Mouse (Mus musculus) embryonic facial prominence, embryonic 10.5 days (tissue): Measurements from ENCODE around the gene Lcat. TPM values are rescaled to one million over a fixed set of nuclear protein-coding genes. Genes with fewer than 3 reads are reported as not detected.

Source experiments
- DNase-seq: peaks from one replicate; pipeline ENCODE4 v3.0.0-alpha.2; 2017; ENCODE audit warnings: low spot score
- H3K27ac ChIP-seq: fragments of 300-500 bp; sonication (generic); replicated peaks from 2 replicates; pipeline ENCODE4 v1.5.1; 2016; ENCODE audit warnings: mild to moderate bottlenecking
- H3K27me3 ChIP-seq: fragments of 300-500 bp; sonication (generic); replicated peaks from 2 replicates; pipeline ENCODE4 v1.6.1; 2016; ENCODE audit warnings: low read depth, mild to moderate bottlenecking; ENCODE audit not compliant: poor library complexity, severe bottlenecking
- H3K36me3 ChIP-seq: fragments of 300-500 bp; sonication (generic); replicated peaks from 2 replicates; pipeline ENCODE4 v1.6.1; 2016; ENCODE audit warnings: mild to moderate bottlenecking, moderate library complexity
- H3K4me1 ChIP-seq: fragments of 300-500 bp; sonication (generic); 2 replicates; pipeline ENCODE4 v1.6.1; 2016
- H3K4me3 ChIP-seq: fragments of 300-500 bp; sonication (generic); 2 replicates; pipeline ENCODE4 v1.5.1; 2016; ENCODE audit warnings: mild to moderate bottlenecking, moderate library complexity
- H3K9me3 ChIP-seq: fragments of 300-500 bp; sonication (generic); 2 replicates; pipeline ENCODE4 v1.6.1; 2016; ENCODE audit warnings: mild to moderate bottlenecking
- WGBS: fragments of 180-500 bp; shearing (Covaris S2); methylation state at CpG from one replicate; pipeline ENCODE4 v1.1.7; 2016; 5-methylcytosine and 5-hydroxymethylcytosine counted together
- polyA plus RNA-seq: library from polyadenylated mRNA; unstranded; fragments of >200 nt; fragmentation: Nextera tagmentation; extraction: Ambion mirVana; gene quantifications from 2 replicates; pipeline ENCODE4 v1.2.1, GENCODE M21; 2016

Gene Lcat
- polyA plus RNA-seq, 1 experiment from 2014 or later, result 2.4 TPM

GRCm38 (mm10) chr8:105938306-105938669, 4.9 kb downstream of the Lcat start, which contains the start of gene Psmb10:
Psmb10 (minus strand) TSS chr8:105938444.
- peak within 1 kb of the TSS; percentile 86 for H3K27ac ChIP-seq
- H3K36me3 ChIP-seq, result peaks cover 42% of the 10 kb centered on the region
- no peaks in the 10 kb centered on the region for H3K27me3 ChIP-seq
- H3K9me3 ChIP-seq, result no peaks in the 10 kb centered on the region
- H3K4me3 ChIP-seq, result peak within 1 kb of the TSS; percentile 68
- DNase-seq, result no peak
- WGBS, result 36% methylated on average over 4 of the region's 4 CpGs
- peaks cover 23% of the 10 kb centered on the region for H3K4me1 ChIP-seq

DNA sequence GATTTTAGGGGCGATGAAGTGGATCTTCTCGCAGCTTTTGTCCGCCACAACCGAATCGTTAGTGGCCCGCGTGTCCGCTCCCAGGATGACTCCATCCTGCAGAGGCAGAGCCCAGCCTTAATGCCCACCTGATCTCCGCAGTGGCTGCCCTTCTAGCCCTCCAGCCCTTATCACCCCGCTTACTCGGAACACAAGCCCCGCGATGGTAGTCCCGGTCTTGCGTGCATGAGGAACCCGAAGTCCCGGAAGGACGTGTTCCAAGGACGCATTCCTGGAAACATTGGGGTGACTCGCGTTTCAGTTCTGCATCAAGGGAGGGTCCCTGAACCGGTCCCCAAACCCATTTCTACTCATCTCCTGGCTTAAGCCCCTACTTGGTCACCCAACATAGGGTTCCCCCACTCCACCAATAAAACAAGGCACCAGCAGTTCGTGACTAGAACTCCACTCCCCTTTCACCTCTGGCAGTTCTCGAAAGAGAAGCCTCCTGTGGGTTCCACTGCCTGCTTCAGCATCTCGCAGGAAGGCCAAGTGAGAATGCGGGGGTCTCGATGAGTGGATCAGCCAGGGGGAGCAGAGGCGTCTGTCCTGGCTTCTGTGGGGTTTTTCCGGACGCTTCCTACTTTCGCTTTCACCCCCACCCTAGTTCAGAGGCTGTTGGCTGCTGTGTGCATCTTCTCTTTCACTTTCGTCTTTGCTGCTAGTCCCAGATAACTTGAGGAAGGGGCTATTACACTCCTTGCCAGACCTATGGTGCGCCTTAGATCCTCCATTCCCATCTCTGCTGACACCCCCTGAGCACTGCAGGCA, 5.5 kb downstream of the Lcat start:
- DNase-seq, result peak; percentile 43
- H3K27ac ChIP-seq, result peak overlapping the region; percentile 86
- no peaks in the 10 kb centered on the region for H3K27me3 ChIP-seq
- peaks cover 23% of the 10 kb centered on the region for H3K4me1 ChIP-seq
- peaks cover 40% of the 10 kb centered on the region for H3K36me3 ChIP-seq
- peak overlapping the region; percentile 68 for H3K4me3 ChIP-seq
- H3K9me3 ChIP-seq, result no peaks in the 10 kb centered on the region
- WGBS, result 2% methylated on average over 33 of the region's 33 CpGs

DNA sequence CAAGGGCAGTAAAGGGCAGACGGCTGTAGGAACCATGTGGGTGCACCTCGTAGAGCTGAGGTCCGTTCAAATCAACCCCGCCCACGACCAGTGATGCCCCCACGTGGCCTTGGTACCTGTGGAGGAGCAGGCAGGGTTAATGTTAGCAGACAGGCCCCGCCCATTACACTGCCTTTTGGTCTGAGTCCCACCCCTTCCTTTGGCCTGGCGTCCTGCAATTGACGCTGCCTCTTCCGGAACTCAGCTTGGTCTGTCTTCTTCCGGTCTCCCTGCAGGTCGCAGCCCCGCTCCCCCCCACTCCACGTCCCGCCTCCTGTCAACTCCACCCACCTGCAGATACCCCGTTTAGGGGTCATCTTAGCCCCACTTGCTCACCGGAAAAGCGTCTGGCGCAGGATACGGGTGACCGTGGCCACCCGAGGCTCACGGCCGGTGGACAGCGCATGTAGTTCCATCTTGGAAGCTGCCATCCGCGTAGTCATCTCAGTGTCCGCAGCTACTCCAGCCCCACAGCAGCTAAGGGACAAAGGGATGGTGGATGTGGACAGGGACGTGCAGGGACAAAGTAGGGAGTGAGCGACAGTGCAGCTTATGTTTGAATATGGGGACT, 6.2 kb downstream of the Lcat start:
- Histone ChIP-seq H3K4me3 (peak overlapping the region; percentile 68), H3K27ac (peak overlapping the region; percentile 86), H3K36me3 (peaks cover 40% of the 10 kb centered on the region), H3K4me1 (peaks cover 23% of the 10 kb centered on the region), H3K27me3 (no peaks in the 10 kb centered on the region), H3K9me3 (no peaks in the 10 kb centered on the region)
- peak; percentile 93 for DNase-seq
- under 1% methylated on average over 30 of the region's 30 CpGs for WGBS

- Histone ChIP-seq H3K9me3 (no peaks in the 10 kb centered on the region), H3K27me3 (no peaks in the 10 kb centered on the region), H3K36me3 (peaks cover 40% of the 10 kb centered on the region), H3K4me1 (peaks cover 23% of the 10 kb centered on the region), H3K27ac (peak overlapping the region; percentile 86), H3K4me3 (peak overlapping the region; percentile 68)
- no peak for DNase-seq
- 29% methylated on average over 7 of the region's 7 CpGs for WGBS
These were observed 7.1 kb downstream of the Lcat start for GRCm38 (mm10) chr8:105935863-105936603.

DNA sequence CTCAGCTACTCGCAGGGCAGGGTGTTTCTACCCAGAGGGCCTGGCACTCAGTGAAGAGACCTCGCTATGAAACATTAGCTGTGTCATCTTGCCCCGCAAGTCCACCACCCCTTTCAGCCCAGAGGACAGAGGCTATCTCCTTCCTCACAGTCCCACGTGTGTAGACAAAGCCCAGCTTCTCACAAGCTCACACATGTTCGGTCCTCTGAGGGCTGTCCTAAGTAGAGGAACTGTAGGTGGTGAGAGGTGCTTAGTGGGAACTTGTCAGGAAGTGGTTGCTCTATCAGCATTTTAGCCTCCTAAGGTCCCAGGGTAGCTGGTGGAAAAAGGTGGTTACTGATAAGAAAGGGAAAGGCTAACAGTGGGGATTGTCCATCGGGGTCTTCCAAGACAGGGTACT, 8.1 kb downstream of the Lcat start:
- Histone ChIP-seq H3K27ac (no peak overlapping the region), H3K9me3 (no peaks in the 10 kb centered on the region), H3K36me3 (peaks cover 45% of the 10 kb centered on the region), H3K4me3 (no peak overlapping the region), H3K4me1 (peaks cover 29% of the 10 kb centered on the region), H3K27me3 (no peaks in the 10 kb centered on the region)
- DNase-seq, result no peak
- WGBS, result 83% methylated on average over 6 of the region's 6 CpGs

DNA sequence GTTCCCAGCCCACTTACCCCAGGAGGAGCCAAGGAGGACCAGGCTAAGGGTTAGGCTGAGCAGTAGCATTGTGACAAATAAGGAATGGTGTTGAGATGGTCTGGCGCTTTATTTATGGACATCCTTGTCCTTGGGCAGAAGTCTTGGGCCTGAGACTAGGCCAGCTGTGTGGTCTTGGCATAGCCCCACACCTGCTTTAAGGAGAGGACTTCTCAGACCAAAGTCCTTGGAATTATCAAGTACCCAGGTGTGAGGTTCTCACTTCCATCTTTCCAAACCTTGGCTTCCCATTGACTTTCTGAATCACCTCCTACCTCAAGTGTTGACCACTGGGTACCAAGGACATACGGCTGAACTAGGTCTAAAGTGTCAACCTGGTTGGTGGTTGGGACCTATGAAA, 9.4 kb downstream of the Lcat start, which contains the start of gene Ctrl:
TSS of gene Ctrl (minus strand) at position 101 of the 400 bp plus-strand sequence.
- DNase-seq, result no peak
- Histone ChIP-seq H3K27ac (no peak within 1 kb of the TSS), H3K4me3 (no peak within 1 kb of the TSS), H3K36me3 (peaks cover 47% of the 10 kb centered on the region), H3K4me1 (peaks cover 29% of the 10 kb centered on the region), H3K9me3 (no peaks in the 10 kb centered on the region), H3K27me3 (no peaks in the 10 kb centered on the region)
- 93% methylated on average over 2 of the region's 2 CpGs for WGBS

- H3K4me1 ChIP-seq, result peaks cover 19% of the 10 kb centered on the region
- 92% methylated on average over 11 of the region's 11 CpGs for WGBS
- no peak overlapping the region for H3K27ac ChIP-seq
- peaks cover 47% of the 10 kb centered on the region for H3K36me3 ChIP-seq
- H3K9me3 ChIP-seq, result no peaks in the 10 kb centered on the region
- H3K4me3 ChIP-seq, result no peak overlapping the region
- no peaks in the 10 kb centered on the region for H3K27me3 ChIP-seq
- DNase-seq, result no peak
These were observed 10.7 kb downstream of the Lcat start for GRCm38 (mm10) chr8:105932525-105932924.

- H3K4me1 ChIP-seq, result peaks cover 15% of the 10 kb centered on the region
- WGBS, result 93% methylated on average over 3 of the region's 3 CpGs
- peaks cover 47% of the 10 kb centered on the region for H3K36me3 ChIP-seq
- no peak overlapping the region for H3K4me3 ChIP-seq
- H3K9me3 ChIP-seq, result no peaks in the 10 kb centered on the region
- no peak overlapping the region for H3K27ac ChIP-seq
- DNase-seq, result no peak
- H3K27me3 ChIP-seq, result no peaks in the 10 kb centered on the region
These were observed 11.9 kb downstream of the Lcat start for GRCm38 (mm10) chr8:105931271-105931670.

GRCm38 (mm10) chr8:105930602-105931001, 12.6 kb downstream of the Lcat start:
- Histone ChIP-seq H3K36me3 (peaks cover 47% of the 10 kb centered on the region), H3K27ac (peak overlapping the region; percentile 72), H3K9me3 (no peaks in the 10 kb centered on the region), H3K4me1 (peaks cover 8% of the 10 kb centered on the region), H3K4me3 (0 out of 2 replicates have a peak overlapping the region, but pooled peaks have one; percentile 9), H3K27me3 (no peaks in the 10 kb centered on the region)
- WGBS, result 18% methylated on average over 8 of the region's 8 CpGs
- DNase-seq, result peak; percentile 86

DNA sequence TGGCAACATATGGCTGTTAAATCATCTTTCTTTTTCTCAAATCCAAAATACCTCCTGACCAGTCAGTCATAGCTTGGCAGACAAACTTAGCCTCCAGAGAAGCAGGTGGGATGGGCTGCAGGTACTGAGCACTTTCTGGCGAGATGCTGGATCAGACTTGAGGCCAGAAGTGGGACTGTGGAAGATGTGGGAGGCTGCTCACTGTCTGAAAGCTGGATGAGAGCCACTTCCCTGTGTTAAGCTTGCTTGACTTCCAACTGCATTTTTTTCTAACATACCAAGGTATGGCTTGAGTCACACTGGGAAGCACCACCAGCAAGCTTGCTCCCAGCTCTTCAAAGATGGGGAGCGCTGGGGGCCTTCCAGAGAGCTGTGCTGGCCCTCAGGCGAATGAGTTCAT, 18.1 kb downstream of the Lcat start:
- DNase-seq, result no peak
- Histone ChIP-seq H3K9me3 (no peaks in the 10 kb centered on the region), H3K27me3 (no peaks in the 10 kb centered on the region), H3K4me3 (no peak overlapping the region), H3K4me1 (no peaks in the 10 kb centered on the region), H3K27ac (no peak overlapping the region), H3K36me3 (peaks cover 29% of the 10 kb centered on the region)
- 73% methylated on average over 3 of the region's 3 CpGs for WGBS

DNA sequence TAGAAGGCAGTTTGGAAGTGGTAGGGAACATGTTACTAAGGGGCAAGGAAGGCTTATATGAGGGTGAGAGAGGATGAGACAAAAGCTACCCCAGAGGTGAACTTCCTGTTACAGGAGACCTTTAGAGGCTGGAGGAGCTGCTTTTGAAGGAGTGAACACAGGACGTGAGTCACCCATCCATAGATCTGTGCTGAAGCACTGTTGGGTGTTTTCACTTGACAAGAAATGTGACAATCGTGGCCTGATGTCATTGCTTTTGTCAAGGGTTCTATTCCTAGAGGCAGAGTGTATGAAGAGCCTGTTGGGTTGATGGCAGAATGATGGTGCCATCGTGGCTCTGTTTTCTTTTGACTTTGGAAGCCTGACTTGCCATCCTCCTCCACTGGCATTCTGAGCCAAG, 23.8 kb downstream of the Lcat start:
- Histone ChIP-seq H3K27me3 (no peaks in the 10 kb centered on the region), H3K27ac (no peak overlapping the region), H3K9me3 (no peaks in the 10 kb centered on the region), H3K36me3 (peaks cover 49% of the 10 kb centered on the region), H3K4me1 (no peaks in the 10 kb centered on the region), H3K4me3 (no peak overlapping the region)
- WGBS, result 82% methylated on average over 3 of the region's 3 CpGs
- DNase-seq, result no peak

DNA sequence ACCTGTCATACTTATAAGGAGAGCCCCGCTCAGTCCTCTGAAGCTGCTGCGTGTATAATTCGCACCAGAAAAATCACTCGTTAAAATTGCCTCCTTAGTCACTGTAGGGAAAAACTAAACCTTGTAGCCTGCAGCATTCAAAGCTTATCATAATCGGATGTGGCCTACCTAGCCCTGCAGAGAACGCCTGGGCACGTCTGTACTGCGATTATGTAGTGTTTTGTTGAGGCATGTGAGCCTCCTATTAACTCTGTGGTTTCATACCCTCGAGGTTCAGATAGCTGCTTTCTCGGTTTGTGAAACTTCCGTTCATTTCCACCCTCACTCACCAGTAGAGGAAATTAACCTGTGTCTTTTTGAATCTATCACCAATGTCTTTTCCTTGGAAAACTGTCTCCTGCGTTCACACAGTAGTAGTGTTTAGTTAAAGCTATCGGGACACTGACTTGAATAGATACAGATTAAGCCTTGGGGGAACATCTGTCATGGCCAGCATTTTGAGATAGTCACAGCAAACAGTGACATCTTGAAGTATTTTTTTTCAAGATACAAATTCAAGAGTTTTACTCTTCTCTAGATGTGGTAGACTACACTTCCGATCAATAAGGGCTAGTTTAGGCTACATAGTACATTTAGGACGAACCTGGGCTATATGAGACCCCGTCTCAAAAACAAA, 42.1 kb downstream of the Lcat start:
- Histone ChIP-seq H3K27me3 (no peaks in the 10 kb centered on the region), H3K9me3 (no peaks in the 10 kb centered on the region), H3K36me3 (no peaks in the 10 kb centered on the region), H3K4me1 (peaks cover 8% of the 10 kb centered on the region), H3K27ac (peak overlapping the region; percentile 98), H3K4me3 (peak overlapping the region; percentile 97)
- DNase-seq, result no peak
- 38% methylated on average over 16 of the region's 16 CpGs for WGBS
